Mouse (Mus musculus): Measurements from ENCODE around the gene Lcn12.

DNA sequence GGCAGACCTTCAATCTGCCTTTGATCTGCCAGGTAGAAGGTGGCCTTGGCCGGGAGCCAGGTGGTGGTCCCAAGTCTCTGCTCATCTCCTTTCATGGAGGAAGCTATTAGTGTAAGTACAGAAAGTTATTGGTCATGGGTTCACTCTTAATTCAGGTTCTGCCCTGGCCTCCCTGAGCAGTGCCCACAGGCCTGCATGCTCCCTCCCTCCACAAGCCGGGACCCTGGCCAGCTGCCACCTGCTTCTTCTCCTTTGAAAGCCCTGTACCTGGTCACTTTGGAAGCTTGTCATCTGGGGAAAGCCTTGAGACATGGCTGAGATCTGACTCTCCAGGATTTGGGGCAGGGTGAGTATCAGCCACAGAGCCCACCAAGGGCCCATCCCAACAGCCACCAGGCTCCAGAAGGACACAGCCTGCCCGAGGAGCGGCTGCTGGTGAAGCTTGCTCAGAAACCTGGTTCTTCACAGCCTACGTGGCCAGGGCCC, at the start of gene Lcn12:
- no peak for TF ChIP-seq MYOD1 (IDR thresholded peaks at IDR 0.05; ENCODE audit: control insufficient read depth in 1 of 3, insufficient read length in 2 of 3, low read depth in 2 of 3)
- no peak for TF ChIP-seq POLR2A (IDR thresholded peaks at IDR 0.05; ENCODE audit: insufficient read length, low read depth)
- TF ChIP-seq TCF3 (IDR thresholded peaks at IDR 0.05; ENCODE audit: insufficient read length, low read depth) = no peak
- TF ChIP-seq TCF12 (IDR thresholded peaks at IDR 0.05; ENCODE audit: insufficient read depth, poor library complexity, severe bottlenecking) = no peak
- no peak for TF ChIP-seq REST (IDR thresholded peaks at IDR 0.05; ENCODE audit: insufficient read depth, insufficient read length)

Measured in myocyte (in vitro differentiated cells).